Mouse (Mus musculus) myocyte (in vitro differentiated cells): ENCODE results near the gene Traf4. TPM values are rescaled to one million over a fixed set of nuclear protein-coding genes. Genes with fewer than 3 reads are reported as not detected.

Experiments
- H3K27me3 ChIP-seq: one replicate; pipeline ENCODE4 v1.6.1; 2011; ENCODE audit not compliant: control insufficient read depth, insufficient read depth, insufficient read length
- H3K36me3 ChIP-seq: one replicate; pipeline ENCODE4 v1.6.1; 2011; ENCODE audit not compliant: control insufficient read depth, insufficient read depth
- H3K4me2 ChIP-seq: one replicate; pipeline ENCODE4 v1.6.1; 2011; ENCODE audit warnings: low read depth, control low read depth
- H3K4me3 ChIP-seq: one replicate; pipeline ENCODE4 v1.5.1; 2011; ENCODE audit warnings: mild to moderate bottlenecking, control low read depth, moderate library complexity
- H3K79me2 ChIP-seq: one replicate; pipeline ENCODE4 v1.6.1; 2011; ENCODE audit not compliant: control insufficient read depth, insufficient read depth
- H3ac ChIP-seq: one replicate; pipeline ENCODE4 v1.6.1; 2011; ENCODE audit not compliant: control insufficient read depth, insufficient read length
- CEBPB ChIP-seq: IDR thresholded peaks from 2 replicates; pipeline ENCODE4 v1.6.1; 2011; ENCODE audit warnings: mild to moderate bottlenecking, moderate library complexity; ENCODE audit not compliant: poor library complexity, insufficient read depth, severe bottlenecking
- E2F4 ChIP-seq: IDR thresholded peaks from one replicate; pipeline ENCODE4 v1.6.1; 2011; ENCODE audit warnings: mild to moderate bottlenecking, control low read depth, moderate library complexity; ENCODE audit not compliant: insufficient read depth
- MAX ChIP-seq: IDR thresholded peaks from one replicate; pipeline ENCODE4 v1.6.1; 2011; ENCODE audit warnings: low read depth, mild to moderate bottlenecking, control low read depth
- MYOD1 ChIP-seq, 3 experiments: IDR thresholded peaks; one replicate each; pipeline ENCODE4 v1.6.1; 2011; ENCODE audit warnings: control low read depth in 2 of 3, low read depth in 2 of 3, mild to moderate bottlenecking in 2 of 3, moderate library complexity in 1 of 3; ENCODE audit not compliant: insufficient read length in 2 of 3, control insufficient read depth in 1 of 3
- MYOG ChIP-seq, 3 experiments: IDR thresholded peaks; one replicate each; pipeline ENCODE4 v1.6.1; 2011; ENCODE audit warnings: control low read depth in 2 of 3, low read depth in 2 of 3, mild to moderate bottlenecking in 2 of 3; ENCODE audit not compliant: insufficient read length in 2 of 3, control insufficient read depth in 1 of 3, insufficient read depth in 1 of 3
- POLR2A ChIP-seq: IDR thresholded peaks from one replicate; pipeline ENCODE4 v1.6.1; 2011; ENCODE audit warnings: low read depth, mild to moderate bottlenecking, control low read depth, moderate library complexity; ENCODE audit not compliant: insufficient read length
- POLR2AphosphoS2 ChIP-seq: IDR thresholded peaks from one replicate; pipeline ENCODE4 v1.6.1; 2011; ENCODE audit warnings: low read depth, control low read depth; ENCODE audit not compliant: insufficient read length
- REST ChIP-seq: IDR thresholded peaks from one replicate; pipeline ENCODE4 v1.6.1; 2011; ENCODE audit warnings: mild to moderate bottlenecking, control low read depth, moderate library complexity; ENCODE audit not compliant: insufficient read depth, insufficient read length
- SRF ChIP-seq: IDR thresholded peaks from one replicate; pipeline ENCODE4 v1.6.1; 2011; ENCODE audit warnings: low read depth; ENCODE audit not compliant: control insufficient read depth, insufficient read length
- TCF12 ChIP-seq: IDR thresholded peaks from one replicate; pipeline ENCODE4 v1.6.1; 2011; ENCODE audit warnings: mild to moderate bottlenecking, control low read depth; ENCODE audit not compliant: poor library complexity, insufficient read depth, severe bottlenecking
- TCF3 ChIP-seq: IDR thresholded peaks from one replicate; pipeline ENCODE4 v1.6.1; 2011; ENCODE audit warnings: low read depth, control low read depth; ENCODE audit not compliant: insufficient read length
- USF1 ChIP-seq: IDR thresholded peaks from one replicate; pipeline ENCODE4 v1.6.1; 2011; ENCODE audit warnings: low read depth, mild to moderate bottlenecking, control low read depth, moderate library complexity
- polyA plus RNA-seq: library from polyadenylated mRNA; unstranded; fragments of >200 nt; fragmentation: generic; extraction: Trizol; gene quantifications from one replicate; pipeline ENCODE4 v1.2.1, GENCODE M21; 2012; ENCODE audit warnings: missing spikeins

Gene Traf4
- polyA plus RNA-seq, 1 experiment: 206 TPM

DNA sequence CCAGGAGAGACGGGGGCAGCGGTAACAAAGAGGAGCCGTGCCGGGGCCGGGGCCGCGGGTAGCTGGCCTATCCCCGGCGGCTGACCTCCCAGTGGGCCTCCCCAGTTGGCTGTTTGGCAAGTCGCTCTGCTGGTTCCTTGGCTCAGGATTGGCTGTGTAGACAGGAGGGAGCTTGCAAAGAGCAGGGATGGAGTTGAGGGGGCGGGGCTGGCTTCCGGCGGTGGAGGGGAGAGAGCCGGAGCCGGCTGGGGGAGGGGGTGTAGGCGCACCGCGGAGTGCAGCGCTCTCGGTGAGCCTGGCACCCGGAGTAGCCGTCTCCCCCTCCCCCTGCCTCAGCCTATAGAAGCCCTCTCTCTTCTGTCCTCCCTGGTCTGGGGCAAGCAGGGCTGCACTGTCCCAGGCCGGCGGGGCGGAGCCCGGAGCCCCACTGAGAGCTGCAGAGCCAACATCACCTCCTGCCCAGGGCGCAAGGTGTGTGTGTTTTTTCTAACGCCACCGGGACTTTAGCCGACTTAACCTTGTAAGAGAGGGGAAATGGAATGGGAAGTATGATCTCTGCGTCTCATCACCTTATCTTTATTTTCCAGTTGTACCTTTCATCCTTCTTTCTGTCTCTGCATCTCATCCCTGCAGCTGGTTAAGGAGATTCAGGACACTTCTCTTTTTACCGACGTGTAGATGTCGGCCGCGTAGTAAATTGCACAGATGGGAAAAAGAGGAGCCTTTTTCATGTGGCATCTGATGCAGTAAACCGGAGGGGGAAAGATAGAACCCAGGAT is 49.8 kb downstream of the Traf4 start:
- Histone ChIP-seq H3K27me3 (no peaks in the 10 kb centered on the region), H3K4me3 (peak overlapping the region; percentile 28), H3K36me3 (no peaks in the 10 kb centered on the region), H3K79me2 (peaks cover 94% of the 10 kb centered on the region), H3K4me2 (peak overlapping the region; percentile 80), H3ac (peak overlapping the region; percentile 41)
- no peak for TF ChIP-seq SRF
- TF ChIP-seq E2F4: peak; percentile 48

DNA sequence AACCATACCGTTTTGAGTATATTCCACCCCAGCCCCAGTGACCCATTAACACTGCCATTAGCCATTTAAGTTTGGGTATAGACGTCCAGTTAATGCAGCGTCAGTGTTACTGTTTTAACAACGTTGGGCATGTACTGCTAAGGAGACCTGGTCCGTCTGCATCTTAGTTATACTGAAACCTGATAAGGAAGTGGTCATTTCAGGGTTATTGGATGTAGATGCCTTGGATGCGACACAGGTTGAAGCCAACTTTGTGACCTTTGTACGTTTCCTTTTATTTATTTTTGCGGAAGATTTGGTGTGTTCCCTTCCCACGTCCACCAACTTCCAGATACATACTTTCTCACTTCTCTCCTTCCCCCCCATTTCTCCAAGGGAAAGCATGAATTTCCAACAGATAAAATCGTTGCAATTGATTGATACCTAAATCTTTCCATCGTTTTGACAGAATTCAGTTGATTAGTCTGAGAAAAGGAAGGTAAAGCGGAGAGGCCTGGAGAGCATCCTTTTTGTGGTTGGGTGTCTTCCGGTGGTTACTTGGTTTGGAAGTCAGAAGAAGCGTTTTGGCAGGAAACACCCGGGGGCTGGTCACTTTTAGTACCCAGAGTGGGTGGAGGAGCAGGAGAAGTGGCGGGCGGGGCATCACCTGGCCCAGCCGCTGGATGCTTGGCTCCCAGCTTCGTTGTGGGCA is 50.6 kb downstream of the Traf4 start:
- no peaks in the 10 kb centered on the region for H3K36me3 ChIP-seq
- peak overlapping the region; percentile 28 for H3K4me3 ChIP-seq
- TF ChIP-seq MYOG (IDR thresholded peaks at IDR 0.05; ENCODE audit: control insufficient read depth in 1 of 3, insufficient read depth in 1 of 3, insufficient read length in 2 of 3, low read depth in 2 of 3): no peak
- no peak for TF ChIP-seq CEBPB
- TF ChIP-seq USF1: no peak
- TF ChIP-seq POLR2A: peak; percentile 21
- peak in 1 of 3 experiments; percentile 18 for TF ChIP-seq MYOD1 (IDR thresholded peaks at IDR 0.05; ENCODE audit: control insufficient read depth in 1 of 3, insufficient read length in 2 of 3, low read depth in 2 of 3)
- no peaks in the 10 kb centered on the region for H3K27me3 ChIP-seq
- H3K4me2 ChIP-seq: peak overlapping the region; percentile 80
- H3ac ChIP-seq: peak overlapping the region; percentile 41
- H3K79me2 ChIP-seq: peaks cover 94% of the 10 kb centered on the region

DNA sequence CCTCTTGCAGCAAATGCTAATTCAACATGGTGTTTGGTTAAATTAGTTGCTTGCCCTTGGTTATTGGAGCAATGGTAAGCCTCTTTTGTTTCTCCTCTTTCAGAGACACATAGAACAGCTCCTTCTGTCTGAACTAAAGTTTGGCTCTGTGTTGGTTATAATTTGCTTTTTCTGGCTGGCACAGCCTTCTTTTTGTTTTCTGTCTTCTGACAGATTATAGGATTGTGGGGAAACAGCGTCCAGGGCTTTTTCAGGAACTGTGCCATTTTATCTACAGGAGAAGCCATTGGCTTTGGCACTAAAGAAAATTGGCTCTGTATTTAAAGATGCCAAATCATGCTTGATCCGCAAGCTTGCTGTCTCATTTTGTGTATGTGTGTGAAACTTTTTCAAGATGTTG is 51.8 kb downstream of the Traf4 start:
- Histone ChIP-seq H3K4me3 (no peak overlapping the region), H3K27me3 (no peaks in the 10 kb centered on the region), H3K4me2 (no peak overlapping the region), H3K36me3 (no peaks in the 10 kb centered on the region), H3ac (no peak overlapping the region), H3K79me2 (peaks cover 94% of the 10 kb centered on the region)
- TF ChIP-seq CEBPB (no peak), TCF12 (no peak), MYOG (IDR thresholded peaks at IDR 0.05; ENCODE audit: control insufficient read depth in 1 of 3, insufficient read depth in 1 of 3, insufficient read length in 2 of 3, low read depth in 2 of 3) (no peak), REST (no peak), MYOD1 (IDR thresholded peaks at IDR 0.05; ENCODE audit: control insufficient read depth in 1 of 3, insufficient read length in 2 of 3, low read depth in 2 of 3) (no peak), TCF3 (no peak), MAX (no peak), SRF (no peak), POLR2AphosphoS2 (no peak), E2F4 (no peak), POLR2A (no peak), USF1 (no peak)

Other genes with a start within 250 kb of the Traf4 start
- not detected for gene Sez6, start 234.8 kb downstream of the Traf4 start, polyA plus RNA-seq
- gene Phf12, start 182.8 kb downstream of the Traf4 start, polyA plus RNA-seq: 22.2 TPM
- gene Dhrs13, start 133.3 kb downstream of the Traf4 start, polyA plus RNA-seq: 10.0 TPM
- gene Flot2, start 127.7 kb downstream of the Traf4 start, polyA plus RNA-seq: 78.8 TPM
- 24.6 TPM for gene Eral1, start 85.2 kb downstream of the Traf4 start, polyA plus RNA-seq
- gene Fam222b, start 70.9 kb downstream of the Traf4 start, polyA plus RNA-seq: 16.1 TPM
- gene Nek8, start 11.1 kb upstream of the Traf4 start, polyA plus RNA-seq: 9.6 TPM
- gene Tlcd1, start 11.1 kb upstream of the Traf4 start, polyA plus RNA-seq: 17.4 TPM
- 3,571 TPM for gene Rpl23a, start 18.0 kb upstream of the Traf4 start, polyA plus RNA-seq
- gene Rab34, start 22.8 kb upstream of the Traf4 start, polyA plus RNA-seq: 88.8 TPM
- 0.14 TPM for gene Proca1, start 27.8 kb upstream of the Traf4 start, polyA plus RNA-seq
- 98.6 TPM for gene Sdf2, start 80.2 kb upstream of the Traf4 start, polyA plus RNA-seq
- gene Supt6, start 80.4 kb upstream of the Traf4 start, polyA plus RNA-seq: 42.3 TPM
- 65.8 TPM for gene 2610507B11Rik, start 96.2 kb upstream of the Traf4 start, polyA plus RNA-seq
- 0.20 TPM for gene BC030499, start 125.3 kb upstream of the Traf4 start, polyA plus RNA-seq
- 19.2 TPM for gene Spag5, start 135.9 kb upstream of the Traf4 start, polyA plus RNA-seq
- gene Aldoc, start 157.4 kb upstream of the Traf4 start, polyA plus RNA-seq: 1.7 TPM
- gene Pigs, start 162.8 kb upstream of the Traf4 start, polyA plus RNA-seq: 50.2 TPM
- gene Unc119, start 177.9 kb upstream of the Traf4 start, polyA plus RNA-seq: 24.8 TPM
- 0.01 TPM for gene Foxn1, start 221.0 kb upstream of the Traf4 start, polyA plus RNA-seq